Comparison of ENCODE assay signal across 15 mouse cellular contexts in genomic region chr4:83146740-83147139, GRCm38 (mm10).
"Had no signal": no experiment of that assay in that cellular context is flagged by ENCODE, and none has a peak within 500 bp of the region (broad histone marks: within the 10 kb centered on the region; RNA-seq: fewer than 3 reads in every experiment).

No protein-coding gene starts in this region.

- H3K4me2 ChIP-seq: hindbrain, embryonic 14.5 days; liver, embryonic 13.5 days; midbrain, embryonic 13.5 days; neural tube, embryonic 13.5 days had no signal

- H3K36me3 ChIP-seq: liver, embryonic 13.5 days; midbrain, embryonic 13.5 days; neural tube, embryonic 13.5 days had no signal

- ATAC-seq: hindbrain, postnatal 0 days; inflammation-experienced regulatory T-cells, adult 6 months had no signal

- H3K9me3 ChIP-seq: liver, embryonic 13.5 days; midbrain, embryonic 13.5 days; neural tube, embryonic 13.5 days had no signal

- H3K4me3 ChIP-seq: left cerebral cortex, adult 2 months; liver, embryonic 13.5 days; midbrain, embryonic 13.5 days; myocyte; neural tube, embryonic 13.5 days had no signal

- H3K27me3 ChIP-seq: liver, embryonic 13.5 days; midbrain, embryonic 13.5 days; neural tube, embryonic 13.5 days had no signal

- H3K4me1 ChIP-seq: liver, embryonic 13.5 days; midbrain, embryonic 13.5 days; neural tube, embryonic 13.5 days had no signal

- H3K27ac ChIP-seq: hindbrain, embryonic 14.5 days; hindbrain, postnatal 0 days; left cerebral cortex, adult 2 months; liver, embryonic 13.5 days; midbrain, embryonic 13.5 days; neural tube, embryonic 13.5 days had no signal

- H3K9ac ChIP-seq: hindbrain, embryonic 14.5 days; liver, embryonic 13.5 days; midbrain, embryonic 13.5 days; neural tube, embryonic 13.5 days had no signal

- DNase-seq: kidney, postnatal 36 days; layer of hippocampus, postnatal 36 days; liver, embryonic 13.5 days; lung, postnatal 36 days; retina, postnatal 1 day; right cerebral cortex, postnatal 25 days; thymus, adult 18-20 months; thymus, postnatal 36 days had no signal
